Comparison of ENCODE assay signal across 15 mouse cellular contexts in the genomic region with DNA sequence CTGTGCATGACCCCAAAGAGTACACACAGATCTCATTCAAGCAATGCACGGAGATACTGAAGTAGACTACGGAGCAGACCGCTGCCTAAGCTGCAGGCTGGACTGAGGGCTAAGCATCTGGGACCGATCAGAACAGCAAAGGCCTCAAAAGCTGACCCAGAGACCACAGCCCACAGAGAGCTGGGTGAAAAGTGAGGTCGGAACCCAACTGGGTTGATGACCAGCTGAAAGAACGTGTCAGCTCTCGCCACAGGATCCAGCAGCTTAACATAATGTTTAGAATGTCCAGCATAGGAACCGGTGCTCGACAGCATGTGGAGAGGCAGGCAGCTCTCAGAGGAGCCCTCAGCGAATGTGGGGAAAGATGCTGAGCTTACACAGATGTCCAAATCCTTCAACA.
"Had no signal": no experiment of that assay in that cellular context is flagged by ENCODE, and none has a peak within 500 bp of the region (broad histone marks: within the 10 kb centered on the region; RNA-seq: fewer than 3 reads in every experiment).

No protein-coding gene starts in this region.

- H3K9me3 ChIP-seq: limb, embryonic 12.5 days; liver, embryonic 13.5 days; lung, embryonic 15.5 days; midbrain, embryonic 13.5 days had no signal

- ATAC-seq: liver, postnatal 0 days; midbrain, embryonic 13.5 days had no signal

- H3K9ac ChIP-seq: limb, embryonic 12.5 days; liver, embryonic 13.5 days; liver, postnatal 0 days; lung, embryonic 15.5 days; midbrain, embryonic 13.5 days had no signal

- H3K36me3 ChIP-seq: limb, embryonic 12.5 days; liver, embryonic 13.5 days; lung, embryonic 15.5 days; midbrain, embryonic 13.5 days had no signal

- H3K4me1 ChIP-seq: limb, embryonic 12.5 days; liver, embryonic 13.5 days; lung, embryonic 15.5 days; megakaryocyte, embryonic 14.5 days; midbrain, embryonic 13.5 days had no signal

- H3K27me3 ChIP-seq: liver, embryonic 13.5 days; lung, embryonic 15.5 days had no signal

- DNase-seq: kidney, adult 9 months; kidney, postnatal 36 days; liver; liver, embryonic 13.5 days; liver, postnatal 0 days; lung, postnatal 14 days; thymus, postnatal 4 days had no signal

- H3K4me2 ChIP-seq: limb, embryonic 12.5 days; liver, embryonic 13.5 days; lung, embryonic 15.5 days; midbrain, embryonic 13.5 days had no signal

- H3K4me3 ChIP-seq: layer of hippocampus, adult 2 months; limb, embryonic 12.5 days; liver, embryonic 13.5 days; lung, embryonic 15.5 days; megakaryocyte, embryonic 14.5 days; midbrain, embryonic 13.5 days had no signal

- H3K27ac ChIP-seq: kidney, postnatal 0 days; layer of hippocampus, adult 2 months; limb, embryonic 12.5 days; liver, embryonic 13.5 days; lung, embryonic 15.5 days; macrophage; midbrain, embryonic 13.5 days; stomach, postnatal 0 days had no signal
